Mouse (Mus musculus): Measurements from ENCODE around the gene Shpk. TPM values are rescaled to one million over a fixed set of nuclear protein-coding genes. Genes with fewer than 3 reads are reported as not detected.

Gene Shpk
- polyA plus RNA-seq, 1 experiment = 4.1 TPM

DNA sequence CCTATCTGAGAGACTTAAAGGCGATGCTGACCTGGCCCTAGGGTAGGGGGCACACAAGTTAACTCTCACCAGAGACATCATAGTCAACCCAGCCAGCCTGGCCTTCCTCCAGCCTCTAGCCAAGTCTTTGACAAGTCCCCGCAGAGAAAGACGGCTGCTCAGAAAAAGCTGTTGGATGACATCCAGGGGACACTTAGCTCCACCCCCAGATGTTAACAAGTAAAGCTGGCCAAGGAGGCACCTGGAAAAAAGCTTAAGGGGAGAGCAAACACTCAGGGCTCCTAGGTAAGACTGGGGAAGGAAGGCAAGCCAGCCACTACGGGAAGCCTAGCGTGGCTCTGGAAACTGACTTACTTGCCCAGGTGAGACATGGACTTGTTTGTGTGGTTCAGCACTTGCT, 27.1 kb upstream of the Shpk start:
- peaks cover 5% of the 10 kb centered on the region; the same call in 1 of the 2 replicates for H3K4me1 ChIP-seq (ENCODE audit: control insufficient read depth, insufficient read depth, low read length)
- H3K4me3 ChIP-seq (ENCODE audit: insufficient read depth, low read length) = no peak overlapping the region
- H3K27ac ChIP-seq (ENCODE audit: insufficient read depth, low read length) = no peak overlapping the region
- TF ChIP-seq POLR2A (IDR thresholded peaks at IDR 0.05; ENCODE audit: extremely low read depth, insufficient read depth, low read length) = no peak
- no peak for TF ChIP-seq CTCF (IDR thresholded peaks at IDR 0.05; ENCODE audit: extremely low read depth, insufficient read depth, low read length)

- no peak overlapping the region for H3K27ac ChIP-seq (ENCODE audit: insufficient read depth, low read length)
- TF ChIP-seq CTCF (IDR thresholded peaks at IDR 0.05; ENCODE audit: extremely low read depth, insufficient read depth, low read length) (no peak), POLR2A (IDR thresholded peaks at IDR 0.05; ENCODE audit: extremely low read depth, insufficient read depth, low read length) (no peak)
Measured at GRCm38 (mm10) chr11:73175612-73176011, 23.6 kb upstream of the Shpk start.

DNA sequence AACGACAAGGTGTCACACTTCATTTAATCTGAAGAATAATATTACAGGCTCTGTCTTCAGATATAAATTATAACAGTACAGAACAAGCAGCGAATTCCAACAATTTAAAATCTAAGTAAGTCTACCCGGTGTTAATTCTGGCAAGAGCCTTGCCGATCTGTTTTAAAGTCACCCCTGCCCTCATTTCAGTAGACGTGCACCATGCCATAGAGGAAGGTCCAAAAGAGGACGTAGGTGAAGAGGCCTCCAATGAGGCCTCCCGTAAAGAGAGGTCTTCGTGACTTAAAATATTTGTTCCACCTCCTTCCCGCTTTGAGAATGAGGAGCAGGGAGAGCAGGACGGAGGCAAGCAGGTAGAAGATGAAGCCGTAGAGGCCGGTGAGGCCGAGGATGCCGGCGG, 23.1 kb upstream of the Shpk start:
- H3K27ac ChIP-seq (ENCODE audit: insufficient read depth, low read length) = 0 out of 2 replicates have a peak overlapping the region, but pooled peaks have one; percentile 53
- peaks cover 5% of the 10 kb centered on the region; the same call in 1 of the 2 replicates for H3K4me1 ChIP-seq (ENCODE audit: control insufficient read depth, insufficient read depth, low read length)
- H3K4me3 ChIP-seq (ENCODE audit: insufficient read depth, low read length) = peak overlapping the region; percentile 84
- TF ChIP-seq CTCF (IDR thresholded peaks at IDR 0.05; ENCODE audit: extremely low read depth, insufficient read depth, low read length) (no peak), POLR2A (IDR thresholded peaks at IDR 0.05; ENCODE audit: extremely low read depth, insufficient read depth, low read length) (no peak)

More at GRCm38 (mm10) chr11:73175612-73176011, 23.6 kb upstream of the Shpk start:
- Histone ChIP-seq H3K4me1 (ENCODE audit: control insufficient read depth, insufficient read depth, low read length) (peaks cover 5% of the 10 kb centered on the region; the same call in 1 of the 2 replicates), H3K4me3 (ENCODE audit: insufficient read depth, low read length) (peak overlapping the region; percentile 84; the same call in 1 of the 2 replicates)

GRCm38 (mm10) chr11:73176608-73177508, 22.4 kb upstream of the Shpk start, which contains the start of the genes Emc6 and Tax1bp3:
Gene Emc6, minus strand, starts transcription at chr11:73177037.
Gene Tax1bp3, plus strand, starts transcription at chr11:73177083.
- H3K4me3 ChIP-seq (ENCODE audit: insufficient read depth, low read length) = peak within 1 kb of the TSS; percentile 84
- peak within 1 kb of the TSS; percentile 89 for H3K27ac ChIP-seq (ENCODE audit: insufficient read depth, low read length)
- TF ChIP-seq CTCF (IDR thresholded peaks at IDR 0.05; ENCODE audit: extremely low read depth, insufficient read depth, low read length) (no peak), POLR2A (IDR thresholded peaks at IDR 0.05; ENCODE audit: extremely low read depth, insufficient read depth, low read length) (peak; percentile 85)
- peaks cover 5% of the 10 kb centered on the region; the same call in 1 of the 2 replicates for H3K4me1 ChIP-seq (ENCODE audit: control insufficient read depth, insufficient read depth, low read length)

DNA sequence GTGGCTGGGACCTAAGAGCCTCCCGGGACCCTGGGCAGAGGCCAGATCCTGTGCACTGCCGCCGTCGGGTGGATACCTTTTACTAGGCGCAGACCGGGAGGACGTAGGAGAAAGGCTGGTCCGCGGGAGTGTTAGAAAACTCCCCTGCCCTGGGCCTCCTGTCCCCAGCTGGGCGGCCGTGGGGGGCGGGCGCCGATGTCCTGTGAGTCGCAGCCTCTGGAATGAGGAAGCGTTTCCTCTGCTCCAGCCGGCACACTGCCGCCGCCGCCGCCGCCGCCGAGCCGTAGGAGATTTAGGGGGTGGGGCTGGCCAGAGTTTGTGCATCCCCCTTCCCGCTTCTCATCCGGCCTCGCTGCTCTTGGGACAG, 21.8 kb upstream of the Shpk start:
- TF ChIP-seq CTCF (IDR thresholded peaks at IDR 0.05; ENCODE audit: extremely low read depth, insufficient read depth, low read length) = no peak
- peaks cover 4% of the 10 kb centered on the region; the same call in 1 of the 2 replicates for H3K4me1 ChIP-seq (ENCODE audit: control insufficient read depth, insufficient read depth, low read length)
- H3K27ac ChIP-seq (ENCODE audit: insufficient read depth, low read length) = peak overlapping the region; percentile 89
- peak overlapping the region; percentile 84 for H3K4me3 ChIP-seq (ENCODE audit: insufficient read depth, low read length)

GRCm38 (mm10) chr11:73177895-73178294, 21.4 kb upstream of the Shpk start:
- peak overlapping the region; percentile 89; the same call in 1 of the 2 replicates for H3K27ac ChIP-seq (ENCODE audit: insufficient read depth, low read length)
- H3K4me3 ChIP-seq (ENCODE audit: insufficient read depth, low read length) = peak overlapping the region; percentile 84
- no peak for TF ChIP-seq CTCF (IDR thresholded peaks at IDR 0.05; ENCODE audit: extremely low read depth, insufficient read depth, low read length)
- peaks cover 4% of the 10 kb centered on the region; the same call in 1 of the 2 replicates for H3K4me1 ChIP-seq (ENCODE audit: control insufficient read depth, insufficient read depth, low read length)

GRCm38 (mm10) chr11:73185872-73186615, 13.2 kb upstream of the Shpk start:
- TF ChIP-seq POLR2A (IDR thresholded peaks at IDR 0.05; ENCODE audit: extremely low read depth, insufficient read depth, low read length) (no peak), CTCF (IDR thresholded peaks at IDR 0.05; ENCODE audit: extremely low read depth, insufficient read depth, low read length) (no peak)
- H3K27ac ChIP-seq (ENCODE audit: insufficient read depth, low read length) = no peak overlapping the region
- no peak overlapping the region for H3K4me3 ChIP-seq (ENCODE audit: insufficient read depth, low read length)
- no peaks in the 10 kb centered on the region for H3K4me1 ChIP-seq (ENCODE audit: control insufficient read depth, insufficient read depth, low read length)

GRCm38 (mm10) chr11:73187231-73187630, 12.0 kb upstream of the Shpk start:
- Histone ChIP-seq H3K27ac (ENCODE audit: insufficient read depth, low read length) (no peak overlapping the region), H3K4me1 (ENCODE audit: control insufficient read depth, insufficient read depth, low read length) (no peaks in the 10 kb centered on the region), H3K4me3 (ENCODE audit: insufficient read depth, low read length) (no peak overlapping the region)
- TF ChIP-seq POLR2A (IDR thresholded peaks at IDR 0.05; ENCODE audit: extremely low read depth, insufficient read depth, low read length) (no peak), CTCF (IDR thresholded peaks at IDR 0.05; ENCODE audit: extremely low read depth, insufficient read depth, low read length) (no peak)

GRCm38 (mm10) chr11:73193047-73193446, 6.2 kb upstream of the Shpk start:
- Histone ChIP-seq H3K27ac (ENCODE audit: insufficient read depth, low read length) (no peak overlapping the region), H3K4me1 (ENCODE audit: control insufficient read depth, insufficient read depth, low read length) (peaks cover 2% of the 10 kb centered on the region; the same call in 1 of the 2 replicates), H3K4me3 (ENCODE audit: insufficient read depth, low read length) (no peak overlapping the region)
- TF ChIP-seq POLR2A (IDR thresholded peaks at IDR 0.05; ENCODE audit: extremely low read depth, insufficient read depth, low read length) (no peak), CTCF (IDR thresholded peaks at IDR 0.05; ENCODE audit: extremely low read depth, insufficient read depth, low read length) (no peak)

Data from cortical plate, adult 2 months (tissue).